Mouse (Mus musculus): ENCODE measurements around the gene Ncaph2.

Ncaph2 gene

GRCm38 (mm10) chr15:89343325-89343724 lies 12.2 kb upstream of the Ncaph2 start:
- DNase-seq (ENCODE audit: low spot score in 2 of 2): no peak

GRCm38 (mm10) chr15:89350447-89350846 lies 5.1 kb upstream of the Ncaph2 start:
- DNase-seq (ENCODE audit: low spot score in 2 of 2): no peak

GRCm38 (mm10) chr15:89351302-89351701 lies 4.2 kb upstream of the Ncaph2 start:
- no peak for DNase-seq (ENCODE audit: low spot score in 2 of 2)

DNA sequence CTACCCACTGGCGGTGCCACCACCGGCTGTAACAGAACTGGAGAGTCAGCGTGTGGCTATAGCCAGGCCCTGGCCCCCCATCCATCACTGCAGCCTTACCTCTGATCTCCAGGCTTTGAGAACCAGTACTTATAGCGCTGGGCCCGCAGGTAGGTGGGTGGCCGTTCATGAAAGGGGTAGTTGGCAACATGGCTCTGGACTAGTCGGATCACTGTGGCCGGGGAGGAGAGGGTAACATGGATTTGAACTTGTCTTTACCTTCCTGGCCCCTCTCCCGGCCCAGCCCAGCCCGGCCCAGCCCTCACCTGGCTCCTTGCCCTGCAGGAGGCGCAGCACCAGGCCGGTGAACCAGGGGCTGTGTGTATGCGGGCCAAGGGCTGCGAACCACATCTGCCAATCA lies 3.5 kb upstream of the Ncaph2 start:
- no peak for DNase-seq (ENCODE audit: low spot score in 2 of 2)

DNA sequence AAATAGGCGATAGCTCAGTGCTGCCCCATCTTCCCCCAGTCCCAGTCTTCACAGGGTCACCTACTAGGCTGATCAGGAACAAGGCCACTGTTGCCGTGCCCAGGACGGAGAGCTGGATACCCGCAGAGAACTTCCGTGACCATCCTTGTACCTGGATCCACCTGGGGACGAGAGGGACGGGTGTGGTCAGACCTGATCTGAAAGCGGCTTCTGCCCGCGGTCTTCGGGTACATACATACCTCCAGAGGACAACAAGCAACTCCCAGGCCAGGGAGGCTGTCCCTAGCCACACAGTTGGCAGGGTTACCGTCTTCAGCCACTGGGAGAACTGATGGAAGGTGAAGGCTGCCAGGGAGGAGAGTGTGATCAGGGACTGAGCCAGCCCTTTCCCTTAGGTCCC lies 2.7 kb upstream of the Ncaph2 start:
- DNase-seq (ENCODE audit: low spot score in 2 of 2): no peak

DNA sequence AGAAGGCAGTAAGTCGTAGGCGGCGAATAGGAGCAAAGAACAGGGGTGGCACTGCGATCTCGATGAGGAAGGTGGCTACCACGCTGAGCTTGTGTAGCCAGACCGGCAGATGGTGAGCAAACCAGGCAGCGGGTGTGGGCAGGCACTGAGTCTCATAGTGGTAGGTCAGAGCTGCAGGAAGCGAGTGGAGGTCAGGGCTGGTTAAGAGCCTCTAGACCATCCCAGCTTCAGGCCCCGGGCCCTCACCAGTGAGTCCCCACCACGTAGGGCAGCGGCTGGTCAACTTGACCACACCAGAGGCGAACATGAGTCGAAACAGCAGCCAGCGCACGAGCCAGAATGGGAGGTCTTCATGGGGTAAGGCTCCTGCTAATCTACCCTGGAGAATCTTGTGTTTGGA lies 1.7 kb upstream of the Ncaph2 start:
- DNase-seq (ENCODE audit: low spot score in 2 of 2): no peak

- no peak for DNase-seq (ENCODE audit: low spot score in 2 of 2)
These were observed 1.1 kb upstream of the Ncaph2 start for GRCm38 (mm10) chr15:89354455-89354854.

DNA sequence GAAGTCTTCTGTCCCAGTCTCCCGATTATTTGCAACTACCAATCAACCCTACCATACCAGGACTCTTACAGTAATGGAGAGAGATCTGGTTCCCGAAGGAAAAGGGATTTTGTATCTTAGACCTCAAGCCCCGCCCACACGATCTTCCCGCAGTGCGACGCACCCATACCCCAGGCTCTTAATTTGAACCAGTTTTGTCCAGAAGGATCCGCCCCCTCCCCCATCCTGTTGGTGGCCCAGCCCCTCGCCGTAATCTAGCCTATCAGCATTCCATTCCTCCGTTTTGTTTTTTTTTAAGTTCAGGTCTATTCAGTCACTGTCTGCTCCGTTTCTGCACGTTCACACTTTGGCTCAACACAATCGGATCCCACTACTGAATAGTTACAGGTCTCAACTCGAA lies 853 bp downstream of the Ncaph2 start:
- DNase-seq (ENCODE audit: low spot score in 2 of 2): peak in 1 of 2 experiments; percentile 53

DNA sequence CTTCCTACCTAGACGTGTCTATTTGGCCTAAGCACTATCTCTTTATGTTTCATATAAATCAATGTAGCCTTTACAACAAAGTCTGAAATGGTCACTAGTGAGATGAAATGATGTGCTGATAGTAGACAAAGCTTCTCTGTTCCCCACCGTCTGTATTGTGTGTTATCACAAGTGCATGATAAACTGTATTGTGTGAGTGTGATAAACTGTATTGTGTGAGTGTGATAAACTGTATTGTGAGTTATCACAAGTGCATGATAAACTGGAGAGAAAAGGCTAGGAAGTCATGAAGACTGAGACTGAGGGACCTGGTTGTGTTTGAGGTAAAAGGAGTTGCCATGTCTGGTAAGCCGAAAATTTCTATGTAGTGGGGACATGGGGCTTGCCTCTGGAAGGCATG lies 3.3 kb downstream of the Ncaph2 start:
- DNase-seq (ENCODE audit: low spot score in 2 of 2): no peak

- DNase-seq (ENCODE audit: low spot score in 2 of 2): no peak
These were observed 7.5 kb downstream of the Ncaph2 start for GRCm38 (mm10) chr15:89363051-89363450.

GRCm38 (mm10) chr15:89365141-89365551 lies 9.6 kb downstream of the Ncaph2 start:
- DNase-seq (ENCODE audit: low spot score in 2 of 2): no peak

DNA sequence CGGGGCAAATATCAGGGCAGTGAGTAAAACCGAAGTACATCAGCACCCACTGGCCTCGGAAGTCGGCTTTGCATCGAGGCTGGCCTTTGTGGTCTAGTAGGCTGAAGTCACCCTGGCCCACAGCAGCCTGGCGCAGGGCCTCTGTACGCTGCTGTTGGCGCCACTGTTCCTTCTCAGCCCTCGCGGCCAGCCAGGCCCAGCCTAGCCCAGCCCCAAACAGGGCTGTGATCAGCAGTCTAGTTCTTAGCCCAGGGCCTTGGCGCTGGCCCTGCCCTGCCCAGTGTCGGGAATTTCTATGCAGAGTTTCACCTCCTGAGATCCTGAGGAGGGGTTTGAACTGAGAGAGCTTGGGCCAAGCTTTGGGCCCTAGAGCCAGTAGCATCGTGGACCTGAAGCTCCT lies 16.5 kb downstream of the Ncaph2 start:
- no peak for DNase-seq (ENCODE audit: low spot score in 2 of 2)

- no peak for DNase-seq (ENCODE audit: low spot score in 2 of 2)
These were observed 17.0 kb downstream of the Ncaph2 start for GRCm38 (mm10) chr15:89372536-89372935.

DNA sequence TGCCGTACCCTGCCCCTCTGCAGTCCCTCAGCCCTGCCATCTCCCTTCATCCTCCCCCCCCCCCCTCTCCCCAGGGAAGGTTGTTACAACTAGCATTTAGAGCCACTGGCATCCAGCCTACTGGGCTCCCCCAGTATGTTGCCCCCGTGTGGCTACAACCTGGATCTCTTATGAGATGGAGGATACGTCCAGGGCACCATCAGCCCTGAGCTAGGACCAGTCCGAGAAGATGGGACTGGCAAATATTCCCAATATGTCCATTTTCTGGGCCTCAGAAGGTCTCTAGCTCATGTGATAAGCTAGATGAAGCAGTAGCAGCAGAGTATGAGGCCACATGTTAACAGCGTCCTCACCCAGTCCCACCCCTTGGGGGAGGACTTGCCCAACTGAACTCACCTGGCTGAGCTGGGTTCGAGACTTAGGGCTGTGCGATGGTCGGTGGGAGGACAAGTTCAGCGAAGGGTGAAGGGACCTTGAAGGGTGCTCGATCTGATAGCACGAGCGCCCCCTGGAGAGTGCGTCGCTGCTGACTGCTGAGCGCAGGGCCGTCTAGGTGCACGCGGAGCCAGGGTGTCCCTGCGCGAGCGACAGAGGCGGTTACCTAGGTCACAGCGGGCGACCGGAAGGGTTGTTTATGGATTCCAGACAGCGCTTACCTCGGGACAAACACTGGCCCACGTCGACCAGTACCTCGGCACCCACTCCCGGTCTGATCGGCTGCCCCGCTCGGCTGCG lies 17.7 kb downstream of the Ncaph2 start:
- peak; percentile 75 to 79 for DNase-seq (ENCODE audit: low spot score in 2 of 2)

GRCm38 (mm10) chr15:89373762-89374248 lies 18.3 kb downstream of the Ncaph2 start, which contains the start of gene Sco2:
Gene Sco2 (minus strand): TSS chr15:89373846.
- DNase-seq (ENCODE audit: low spot score in 2 of 2): peak; percentile 84 to 98

- DNase-seq (ENCODE audit: low spot score in 2 of 2): no peak
These were observed 18.8 kb downstream of the Ncaph2 start for GRCm38 (mm10) chr15:89374340-89374739.

DNA sequence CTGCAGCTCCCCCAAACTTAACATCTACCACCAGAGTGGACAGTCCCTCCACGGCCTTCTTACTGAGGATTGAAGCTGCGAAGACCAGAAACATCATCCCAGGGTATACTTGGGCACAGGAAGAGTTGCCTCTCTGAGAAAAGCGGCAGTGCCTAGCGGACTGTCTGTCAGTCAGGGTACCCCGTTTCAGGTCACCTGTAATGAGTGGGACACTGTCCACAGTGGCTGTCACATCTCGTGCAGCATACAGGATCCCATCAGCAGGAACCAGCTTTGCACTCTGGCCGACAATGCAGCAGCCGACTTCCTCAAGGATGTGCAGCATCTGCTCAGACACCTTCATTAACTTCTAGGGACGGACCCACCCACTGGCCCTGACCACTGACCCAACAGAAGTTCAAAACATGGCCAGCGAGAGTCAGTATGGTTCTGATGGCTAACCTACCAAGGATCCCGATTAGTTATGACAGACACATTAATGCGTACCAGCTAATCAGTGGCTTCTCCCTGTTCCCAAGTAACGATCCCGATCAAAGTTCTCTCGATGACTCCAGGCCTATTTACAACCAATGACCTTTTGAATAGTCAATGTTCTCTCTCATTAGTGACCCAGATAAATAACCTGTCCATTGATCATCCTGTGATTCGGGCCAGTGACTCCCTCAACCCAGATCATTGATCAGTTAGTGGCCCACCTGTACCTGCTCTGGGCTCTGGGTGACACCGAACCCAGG lies 19.4 kb downstream of the Ncaph2 start:
- DNase-seq (ENCODE audit: low spot score in 2 of 2): no peak

DNA sequence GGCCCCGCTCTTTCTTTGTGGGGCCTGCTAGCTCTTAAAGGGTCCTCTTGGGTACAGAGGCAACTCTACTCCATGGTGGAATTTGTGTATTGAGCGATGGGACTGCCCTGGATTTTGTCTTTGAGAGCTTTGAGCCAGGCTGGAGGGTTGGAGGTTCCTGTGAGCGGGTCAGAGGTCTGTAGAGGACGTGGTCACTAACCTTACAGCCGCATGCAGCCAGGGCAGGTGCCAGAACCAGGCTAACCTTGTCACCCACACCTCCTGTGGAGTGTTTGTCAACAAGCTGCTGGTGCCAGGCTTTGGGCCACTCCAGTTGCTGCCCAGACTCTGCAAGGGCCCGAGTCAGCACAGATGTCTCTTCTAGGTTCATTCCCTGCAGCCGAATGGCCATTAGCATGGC lies 20.5 kb downstream of the Ncaph2 start:
- no peak for DNase-seq (ENCODE audit: low spot score in 2 of 2)

- DNase-seq (ENCODE audit: low spot score in 2 of 2): no peak
These were observed 21.4 kb downstream of the Ncaph2 start, which contains the start of gene Tymp for GRCm38 (mm10) chr15:89376957-89377356. Gene Tymp (minus strand): TSS chr15:89377039.

DNA sequence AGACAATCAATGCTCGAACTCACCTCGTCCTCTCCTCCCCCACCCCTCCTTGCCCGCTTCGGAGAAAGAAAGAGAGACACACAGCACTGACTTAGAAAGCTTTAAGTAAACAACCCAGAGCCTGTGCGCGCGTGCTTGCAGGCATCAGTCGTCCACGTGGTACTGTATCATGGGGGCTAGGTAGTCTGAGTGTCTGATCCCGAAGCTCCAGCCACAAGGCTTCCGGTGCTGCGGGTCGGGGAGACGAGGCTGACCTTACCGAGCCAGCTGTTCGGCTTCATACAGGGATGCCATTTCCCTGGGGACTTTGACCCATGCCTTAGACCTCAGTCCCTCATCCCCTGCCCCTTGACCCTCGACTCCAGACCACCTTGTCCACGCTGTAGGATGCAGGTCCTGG lies 21.8 kb downstream of the Ncaph2 start:
- no peak for DNase-seq (ENCODE audit: low spot score in 2 of 2)

GRCm38 (mm10) chr15:89377938-89378828 lies 22.7 kb downstream of the Ncaph2 start:
- no peak for DNase-seq (ENCODE audit: low spot score in 2 of 2)

DNA sequence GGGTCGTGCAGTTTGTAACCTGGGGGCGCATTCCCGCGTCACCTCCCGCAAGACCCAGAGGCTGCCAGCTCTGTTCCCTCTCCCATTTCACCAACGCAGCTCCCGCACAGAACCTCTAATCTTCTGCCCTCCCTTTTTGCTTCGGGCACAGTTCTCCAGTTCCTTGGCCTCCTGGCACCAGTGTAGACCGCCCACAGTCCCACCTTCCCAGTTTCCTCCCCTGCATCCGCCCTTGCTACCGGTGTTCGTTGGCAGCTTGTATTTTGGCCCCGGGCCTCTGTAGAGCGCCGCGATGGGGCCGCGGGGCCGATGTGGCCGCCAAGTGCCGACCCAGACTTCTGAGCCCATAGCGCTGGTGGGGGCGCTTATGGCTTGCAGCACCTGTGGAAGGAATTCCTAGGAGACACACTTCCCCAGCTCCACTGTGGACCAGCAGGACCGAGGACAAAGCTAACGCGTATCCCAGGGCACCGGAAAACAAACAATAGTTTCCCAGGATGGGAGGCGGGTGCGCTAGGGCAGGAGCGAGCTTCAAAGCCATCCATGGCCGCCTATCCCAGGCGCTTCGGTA lies 23.4 kb downstream of the Ncaph2 start, which contains the start of gene Odf3b:
Gene Odf3b, minus strand, starts transcription at position 452 of the 571 bp plus-strand sequence.
- DNase-seq (ENCODE audit: low spot score in 2 of 2): no peak
